In genomic region chr5:125088076-125088475, GRCm38 (mm10) we compare ENCODE assay signal across 28 mouse cellular contexts.
DNase-seq lines count a peak whose midpoint lies in the region; ATAC-seq and TF ChIP-seq lines count a peak whose summit lies in the region.
"Had no signal": no experiment of that assay in that cellular context is flagged by ENCODE, and none has a peak within 500 bp of the region (broad histone marks: within the 10 kb centered on the region; RNA-seq: fewer than 3 reads in every experiment).

No protein-coding gene starts in this region.

- no peak for TF ChIP-seq CTCF in gastrocnemius, adult 2 months (IDR thresholded peaks at IDR 0.05)

- intact Hi-C loops in gastrocnemius, adult 2 months (cut with DNase I): no loop called here

- no peaks in the 10 kb centered on the region; the same call in 1 of the 2 replicates for H3K4me1 ChIP-seq in embryonic facial prominence, embryonic 11.5 days (ENCODE audit: control insufficient read depth, insufficient read depth, low read length)
- H3K4me1 ChIP-seq in liver, embryonic 11.5 days (replicated peaks; ENCODE audit: control insufficient read depth, insufficient read depth, low read length): no peaks in the 10 kb centered on the region; the same call in 1 of the 2 replicates
- H3K4me1 ChIP-seq: forebrain, embryonic 15.5 days; hindbrain, embryonic 12.5 days had no signal

- no peak overlapping the region for H3K4me3 ChIP-seq in gastrocnemius, adult 2 months
- no peak overlapping the region for H3K4me3 ChIP-seq in embryonic facial prominence, embryonic 11.5 days (ENCODE audit: low read depth, low read length)
- no peak overlapping the region for H3K4me3 ChIP-seq in liver, embryonic 11.5 days (ENCODE audit: low read depth, low read length)
- H3K4me3 ChIP-seq: embryonic facial prominence, embryonic 12.5 days; forebrain, embryonic 12.5 days; forebrain, embryonic 15.5 days; heart, adult 2 months; heart, embryonic 10.5 days; heart, embryonic 13.5 days; hindbrain, embryonic 12.5 days; hindbrain, embryonic 15.5 days had no signal

- DNase-seq in gastrocnemius, adult 2 months: peak; percentile 55
- DNase-seq in gastrocnemius, postnatal 10 days: no peak
- peak; percentile 80 for DNase-seq in MN1 (ENCODE audit: low spot score)
- peak; percentile 39 for DNase-seq in embryonic facial prominence, embryonic 11.5 days (ENCODE audit: low spot score)
- peak; percentile 57 for DNase-seq in skeletal muscle tissue, adult 2 months (ENCODE audit: low read depth, low spot score)
- no peak for DNase-seq in adrenal gland, adult (ENCODE audit: inconsistent age in 2 of 2, low spot score in 1 of 2)
- DNase-seq in liver, embryonic 11.5 days (ENCODE audit: low spot score): no peak
- no peak for DNase-seq in embryo, embryonic 9.5 days (ENCODE audit: extremely low spot score)
- DNase-seq: adrenal gland, postnatal 10 days; adrenal gland, postnatal 36 days; cerebellum, adult 2 months; cerebellum, adult 9-11 months; cerebellum, postnatal 25 days; gastrocnemius, postnatal 25 days; heart, adult 2 months; heart, postnatal 14 days; kidney, adult 2 months had no signal

- H3K4me2 ChIP-seq in embryonic facial prominence, embryonic 11.5 days (ENCODE audit: low read depth, low read length): no peak overlapping the region
- H3K4me2 ChIP-seq in liver, embryonic 11.5 days: no peak overlapping the region
- H3K4me2 ChIP-seq: embryonic facial prominence, embryonic 12.5 days; forebrain, embryonic 12.5 days; forebrain, embryonic 15.5 days; heart, embryonic 13.5 days; hindbrain, embryonic 12.5 days; hindbrain, embryonic 15.5 days had no signal

- peaks cover 15% of the 10 kb centered on the region for H3K36me3 ChIP-seq in embryonic facial prominence, embryonic 11.5 days (replicated peaks; ENCODE audit: control insufficient read depth, insufficient read depth, low read depth, low read length)
- H3K36me3 ChIP-seq in liver, embryonic 11.5 days (ENCODE audit: control insufficient read depth, insufficient read depth, low read length): peaks cover 75% of the 10 kb centered on the region
- H3K36me3 ChIP-seq: G1E had no signal

- H3K9ac ChIP-seq in embryonic facial prominence, embryonic 11.5 days (replicated peaks; ENCODE audit: low read length): no peak overlapping the region
- no peak overlapping the region for H3K9ac ChIP-seq in liver, embryonic 11.5 days (ENCODE audit: low read depth, low read length)
- H3K9ac ChIP-seq: embryonic facial prominence, embryonic 12.5 days; forebrain, embryonic 12.5 days; forebrain, embryonic 15.5 days; heart, embryonic 13.5 days; hindbrain, embryonic 12.5 days; hindbrain, embryonic 15.5 days had no signal

- H3K27ac ChIP-seq in gastrocnemius, adult 2 months: peak overlapping the region; percentile 20
- H3K27ac ChIP-seq in embryonic facial prominence, embryonic 11.5 days (replicated peaks; ENCODE audit: low read depth, low read length): no peak overlapping the region
- no peak overlapping the region for H3K27ac ChIP-seq in liver, embryonic 11.5 days (ENCODE audit: low read depth, low read length)
- H3K27ac ChIP-seq: forebrain, embryonic 12.5 days; forebrain, embryonic 15.5 days; heart, adult 2 months; heart, embryonic 10.5 days; heart, embryonic 13.5 days; hindbrain, embryonic 12.5 days; hindbrain, embryonic 15.5 days had no signal

- H3K27me3 ChIP-seq in embryonic facial prominence, embryonic 11.5 days (ENCODE audit: control insufficient read depth, insufficient read depth, low read length): no peaks in the 10 kb centered on the region
- H3K27me3 ChIP-seq in liver, embryonic 11.5 days (replicated peaks; ENCODE audit: control insufficient read depth, insufficient read depth, low read length): no peaks in the 10 kb centered on the region
- H3K27me3 ChIP-seq: CH12.LX; embryonic facial prominence, embryonic 12.5 days; forebrain, embryonic 12.5 days; forebrain, embryonic 15.5 days; heart, embryonic 13.5 days; hindbrain, embryonic 12.5 days; hindbrain, embryonic 15.5 days had no signal

- ATAC-seq in embryonic facial prominence, embryonic 11.5 days (replicated peaks; ENCODE audit: insufficient number of reproducible peaks, low FRiP score, low TSS enrichment, low read depth): no peak
- no peak for ATAC-seq in liver, embryonic 11.5 days (replicated peaks; ENCODE audit: low FRiP score)
- ATAC-seq: activated CD4-positive, CD25-positive, alpha-beta regulatory T cell, adult 4 months; forebrain, embryonic 15.5 days; intestine, postnatal 0 days had no signal

- H3K9me3 ChIP-seq in embryonic facial prominence, embryonic 11.5 days (replicated peaks; ENCODE audit: control insufficient read depth, low read length): no peaks in the 10 kb centered on the region
- no peaks in the 10 kb centered on the region for H3K9me3 ChIP-seq in liver, embryonic 11.5 days (ENCODE audit: control insufficient read depth, low read length)
- H3K9me3 ChIP-seq: hindbrain, embryonic 15.5 days had no signal

- 45% methylated on average over 6 of the region's 6 CpGs for WGBS in embryonic facial prominence, embryonic 11.5 days
- WGBS in liver, embryonic 11.5 days: 71% methylated on average over 6 of the region's 6 CpGs

Comparison
In these comparisons a context has a peak if more than half of its experiments do, and no peak if none do; other contexts are left out.
1. DNase-seq: peak in gastrocnemius, adult 2 months (single experiment), MN1 (single experiment), embryonic facial prominence, embryonic 11.5 days (single experiment) and skeletal muscle tissue, adult 2 months (single experiment); none in gastrocnemius, postnatal 10 days (single experiment), adrenal gland, adult (0 of 2), liver, embryonic 11.5 days (single experiment) and embryo, embryonic 9.5 days (single experiment).